Mouse (Mus musculus): ENCODE data around the gene Cbs.

GRCm38 (mm10) chr17:31635781-31636180 lies 1.3 kb downstream of the Cbs start:
- TF ChIP-seq EP300 (IDR thresholded peaks at IDR 0.05; ENCODE audit: insufficient read depth, low read depth, low read length) (no peak), CTCF (IDR thresholded peaks at IDR 0.05; ENCODE audit: low read depth, low read length) (no peak), POLR2A (IDR thresholded peaks at IDR 0.05; ENCODE audit: insufficient read depth, low read length) (no peak)
